Mouse (Mus musculus): ENCODE results near the gene Mfap2. TPM values are rescaled to one million over a fixed set of nuclear protein-coding genes. Genes with fewer than 3 reads are reported as not detected.
A peak's percentile ranks its signal among the peaks of the same experiment; 100 is the strongest.

The Mfap2 gene
- polyA plus RNA-seq, 1 experiment from 2014 or later, result 287 TPM

DNA sequence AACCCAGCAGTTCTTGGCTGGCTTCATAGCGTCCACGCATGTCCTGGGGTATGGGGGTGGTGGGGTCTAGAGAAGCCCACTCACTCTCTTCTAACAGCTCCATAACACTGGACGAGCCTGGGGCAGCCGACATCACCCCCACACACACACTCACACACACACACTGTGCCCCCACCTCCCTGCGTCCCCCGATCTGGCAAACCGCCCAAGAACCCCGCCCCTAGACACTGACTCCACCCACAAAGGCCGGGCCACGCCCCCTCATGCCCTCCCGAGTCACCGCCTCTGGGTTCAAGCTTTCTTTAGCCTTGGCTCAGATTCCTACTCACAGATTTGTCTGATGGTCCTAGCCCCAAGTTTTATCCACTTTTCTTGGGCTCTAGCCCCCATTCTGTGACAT is 30.9 kb downstream of the Mfap2 start:
- no peaks in the 10 kb centered on the region for H3K9me3 ChIP-seq
- H3K27ac ChIP-seq (replicated peaks), result no peak overlapping the region
- no peak overlapping the region for H3K9ac ChIP-seq (replicated peaks)
- H3K36me3 ChIP-seq, result peaks cover 65% of the 10 kb centered on the region
- H3K27me3 ChIP-seq, result no peaks in the 10 kb centered on the region
- H3K4me1 ChIP-seq, result peaks cover 6% of the 10 kb centered on the region
- 49% methylated on average over 12 of the region's 12 CpGs for WGBS
- no peak overlapping the region for H3K4me3 ChIP-seq
- no peak overlapping the region for H3K4me2 ChIP-seq (replicated peaks)
- ATAC-seq (ENCODE audit: low FRiP score, low read depth), result no peak

DNA sequence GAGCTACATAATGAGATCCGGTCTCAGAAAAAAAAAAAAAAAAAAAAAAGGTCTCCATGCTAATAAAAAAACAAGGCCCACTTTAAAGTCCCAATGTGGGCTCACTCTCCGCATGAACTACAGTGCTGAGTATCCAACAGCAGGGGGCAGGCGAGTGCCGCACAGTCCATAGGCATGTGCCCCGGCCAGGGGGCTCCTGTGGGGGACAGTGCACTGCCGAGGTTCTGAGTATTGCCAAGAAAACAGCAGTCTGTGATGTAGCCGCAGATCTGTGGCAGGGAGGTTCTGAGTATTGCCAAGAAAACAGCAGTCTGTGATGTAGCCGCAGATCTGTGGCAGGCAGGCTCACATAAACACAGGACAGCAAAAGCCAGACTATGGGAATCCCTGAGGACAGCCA is 34.6 kb downstream of the Mfap2 start:
- 25% methylated on average over 8 of the region's 8 CpGs for WGBS

DNA sequence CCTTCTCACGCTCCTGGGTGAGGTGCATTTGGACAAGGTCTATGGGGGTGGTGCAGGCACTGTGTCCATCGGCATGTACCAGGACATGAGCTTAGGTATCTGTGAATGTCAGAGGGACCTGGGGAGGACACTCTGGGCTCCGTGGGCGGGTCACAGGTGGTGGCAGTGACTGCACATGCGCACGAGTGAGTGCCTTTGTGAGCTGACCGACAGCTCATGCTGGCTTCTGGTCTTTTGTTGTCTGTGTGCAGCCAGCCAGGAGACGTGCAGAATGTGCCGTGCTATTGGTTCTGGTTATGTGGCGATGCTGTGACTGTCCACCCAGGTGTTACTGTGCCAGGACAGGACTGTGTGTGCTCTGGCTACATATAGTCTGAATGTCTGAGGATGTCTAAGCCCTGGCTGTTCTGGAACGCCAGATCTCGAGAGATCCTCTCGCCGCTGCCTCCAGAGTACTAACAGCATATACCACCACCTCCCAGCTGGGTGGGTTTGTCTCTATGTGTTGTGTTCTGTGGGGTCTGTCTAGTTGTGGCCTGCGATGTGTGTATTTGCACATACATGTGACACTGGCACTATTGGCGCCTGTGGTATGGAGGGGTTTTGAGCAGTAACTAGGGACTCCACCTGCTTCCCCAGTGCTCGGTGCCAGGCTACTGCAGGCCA is 38.7 kb downstream of the Mfap2 start:
- H3K27ac ChIP-seq (replicated peaks), result peak overlapping the region; percentile 94
- H3K36me3 ChIP-seq, result peaks cover 17% of the 10 kb centered on the region
- ATAC-seq (ENCODE audit: low FRiP score, low read depth), result peak; percentile 44
- H3K9ac ChIP-seq (replicated peaks), result peak overlapping the region; percentile 48
- WGBS, result 32% methylated on average over 17 of the region's 17 CpGs
- no peaks in the 10 kb centered on the region for H3K9me3 ChIP-seq
- peak overlapping the region; percentile 1; the same call in 1 of the 2 replicates for H3K4me3 ChIP-seq
- no peaks in the 10 kb centered on the region for H3K27me3 ChIP-seq
- H3K4me2 ChIP-seq (replicated peaks), result peak overlapping the region; percentile 44
- H3K4me1 ChIP-seq, result peaks cover 67% of the 10 kb centered on the region

More for the DNA sequence above, 34.6 kb downstream of the Mfap2 start:
- H3K9ac ChIP-seq (replicated peaks), result no peak overlapping the region
- H3K9me3 ChIP-seq, result no peaks in the 10 kb centered on the region
- 0 out of 2 replicates have a peak overlapping the region, but pooled peaks have one; percentile 2 for H3K27ac ChIP-seq (replicated peaks)
- peaks cover 45% of the 10 kb centered on the region for H3K36me3 ChIP-seq
- peaks cover 35% of the 10 kb centered on the region for H3K4me1 ChIP-seq
- H3K4me2 ChIP-seq (replicated peaks), result 0 out of 2 replicates have a peak overlapping the region, but pooled peaks have one; percentile 6
- peak; percentile 53; the same call in 1 of the 2 replicates for ATAC-seq (ENCODE audit: low FRiP score, low read depth)
- no peak overlapping the region for H3K4me3 ChIP-seq
- H3K27me3 ChIP-seq, result no peaks in the 10 kb centered on the region

DNA sequence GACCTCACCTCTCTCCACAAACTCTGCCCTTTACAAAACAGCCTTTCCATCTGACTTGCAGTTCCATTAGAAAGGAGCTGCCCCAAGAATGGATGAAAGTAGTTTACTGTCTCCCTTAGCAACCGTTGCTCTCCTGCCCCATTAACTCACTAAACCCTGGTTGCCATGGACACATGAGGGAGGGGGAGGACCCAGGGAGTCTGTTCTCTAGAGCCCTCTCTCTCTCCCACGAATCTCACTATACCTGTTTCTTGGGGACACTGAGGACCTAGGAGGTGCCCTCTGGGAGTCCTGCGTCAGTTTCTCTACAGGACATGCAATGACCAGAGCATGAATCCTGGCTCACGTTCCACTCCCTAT is 39.2 kb downstream of the Mfap2 start:
- Histone ChIP-seq H3K9ac (replicated peaks) (peak overlapping the region; percentile 48; the same call in 1 of the 2 replicates), H3K36me3 (peaks cover 17% of the 10 kb centered on the region), H3K4me3 (no peak overlapping the region), H3K4me2 (replicated peaks) (peak overlapping the region; percentile 44), H3K27me3 (no peaks in the 10 kb centered on the region), H3K9me3 (no peaks in the 10 kb centered on the region), H3K27ac (replicated peaks) (peak overlapping the region; percentile 94), H3K4me1 (peaks cover 72% of the 10 kb centered on the region)
- 10% methylated on average over 4 of the region's 4 CpGs for WGBS
- ATAC-seq (ENCODE audit: low FRiP score, low read depth), result peak; percentile 72

DNA sequence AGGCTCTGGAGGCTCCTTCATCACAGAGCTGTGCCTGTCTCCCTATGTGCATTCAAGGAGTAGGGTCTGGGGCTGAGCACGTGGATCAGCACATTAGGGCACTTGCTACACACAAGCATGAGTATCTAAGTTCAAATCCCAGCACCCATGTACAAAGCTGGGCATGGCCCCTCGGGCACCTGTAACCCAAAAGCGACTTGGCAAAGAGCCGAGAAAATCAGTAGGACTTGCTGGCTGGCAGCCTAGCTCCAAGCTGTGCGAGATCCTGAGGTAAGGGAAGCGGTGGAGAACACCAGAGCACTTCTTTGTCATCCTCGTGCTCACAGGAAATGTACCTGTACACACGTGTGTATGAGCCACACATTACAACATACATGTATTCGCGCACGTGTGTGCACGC is 42.2 kb downstream of the Mfap2 start:
- ATAC-seq (ENCODE audit: low FRiP score, low read depth), result no peak
- no peaks in the 10 kb centered on the region for H3K9me3 ChIP-seq
- H3K36me3 ChIP-seq, result peaks cover 22% of the 10 kb centered on the region
- no peak overlapping the region for H3K9ac ChIP-seq (replicated peaks)
- H3K27me3 ChIP-seq, result no peaks in the 10 kb centered on the region
- peak overlapping the region; percentile 2; the same call in 1 of the 2 replicates for H3K4me2 ChIP-seq (replicated peaks)
- peaks cover 60% of the 10 kb centered on the region for H3K4me1 ChIP-seq
- H3K4me3 ChIP-seq, result no peak overlapping the region
- peak overlapping the region; percentile 74 for H3K27ac ChIP-seq (replicated peaks)
- 77% methylated on average over 12 of the region's 12 CpGs for WGBS

DNA sequence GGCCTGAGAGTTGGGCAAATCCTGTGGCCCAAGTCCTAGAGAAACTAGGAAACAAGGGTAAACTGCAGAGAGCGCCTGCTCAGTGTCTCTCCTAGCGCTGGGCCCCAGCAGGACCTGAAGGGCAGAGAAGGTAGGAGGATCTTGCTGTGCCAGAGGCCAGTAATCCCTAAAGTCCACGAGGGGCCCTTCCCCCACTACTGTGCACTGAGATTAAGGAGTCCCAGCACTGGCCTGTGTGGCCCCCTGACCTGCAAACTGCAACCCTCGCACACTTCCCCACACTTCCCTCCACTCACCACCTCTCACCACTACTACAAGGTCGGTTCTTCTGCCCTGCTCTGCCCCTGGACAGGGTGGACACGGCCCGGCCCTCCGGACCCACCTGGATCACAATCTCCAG is 42.9 kb downstream of the Mfap2 start:
- Histone ChIP-seq H3K4me1 (peaks cover 57% of the 10 kb centered on the region), H3K36me3 (peaks cover 23% of the 10 kb centered on the region), H3K27ac (replicated peaks) (peak overlapping the region; percentile 74), H3K4me2 (replicated peaks) (peak overlapping the region; percentile 47), H3K4me3 (peak overlapping the region; percentile 15; the same call in 1 of the 2 replicates), H3K27me3 (no peaks in the 10 kb centered on the region), H3K9me3 (no peaks in the 10 kb centered on the region), H3K9ac (replicated peaks) (peak overlapping the region; percentile 45)
- 18% methylated on average over 8 of the region's 8 CpGs for WGBS
- peak; percentile 13 for ATAC-seq (ENCODE audit: low FRiP score, low read depth)

DNA sequence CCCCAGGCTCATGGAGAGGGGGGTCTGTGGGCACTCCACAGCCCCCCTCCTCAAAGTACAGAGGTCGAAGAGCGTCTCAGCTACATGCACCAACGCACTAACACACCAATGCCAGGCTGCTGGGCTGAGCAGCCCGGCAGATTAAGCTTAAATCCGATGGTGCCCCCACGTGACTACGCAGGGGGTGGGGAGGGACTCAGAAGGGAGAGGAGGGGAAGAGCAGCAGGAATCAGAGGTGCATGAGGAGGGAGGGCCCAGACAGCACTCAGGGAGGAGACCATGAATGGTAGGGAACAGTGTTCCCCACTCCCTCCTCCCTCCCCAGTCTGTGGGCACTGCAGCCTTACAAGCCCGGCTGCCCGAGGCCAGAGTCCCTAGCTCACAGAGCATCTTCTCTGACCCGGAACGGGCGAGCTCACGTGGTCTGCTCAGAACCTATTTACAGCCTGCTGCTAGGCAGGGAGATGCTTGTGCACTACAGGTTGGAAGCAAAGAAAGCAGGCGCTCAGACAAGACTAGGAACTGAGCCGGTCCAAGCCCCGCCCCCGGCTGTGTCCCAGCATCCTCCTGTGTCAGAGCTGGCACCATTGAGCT is 43.4 kb downstream of the Mfap2 start:
- peak overlapping the region; percentile 47 for H3K4me2 ChIP-seq (replicated peaks)
- peak overlapping the region; percentile 45 for H3K9ac ChIP-seq (replicated peaks)
- no peaks in the 10 kb centered on the region for H3K27me3 ChIP-seq
- peak overlapping the region; percentile 15; the same call in 1 of the 2 replicates for H3K4me3 ChIP-seq
- peaks cover 23% of the 10 kb centered on the region for H3K36me3 ChIP-seq
- WGBS, result 10% methylated on average over 17 of the region's 17 CpGs
- peak; percentile 46 for ATAC-seq (ENCODE audit: low FRiP score, low read depth)
- H3K4me1 ChIP-seq, result peaks cover 54% of the 10 kb centered on the region
- H3K9me3 ChIP-seq, result no peaks in the 10 kb centered on the region
- H3K27ac ChIP-seq (replicated peaks), result peak overlapping the region; percentile 74

DNA sequence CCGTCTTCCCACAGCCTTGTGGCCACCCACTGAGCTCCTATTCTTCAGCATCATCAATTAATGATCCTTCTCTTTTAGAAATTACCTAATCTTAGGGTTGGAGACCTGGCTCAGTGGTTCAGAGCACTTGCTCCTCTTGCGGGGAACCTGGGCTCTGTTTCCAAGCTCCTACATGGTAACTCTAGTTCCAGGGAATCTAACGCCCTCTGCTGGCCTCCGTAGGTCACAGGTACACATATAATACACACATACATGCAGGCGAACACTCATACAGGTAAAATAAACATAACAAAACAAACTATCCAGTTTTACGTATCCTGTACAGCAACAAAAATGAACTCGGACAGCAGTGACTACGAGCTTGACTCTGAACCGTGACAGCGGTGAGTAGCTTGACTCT is 46.8 kb downstream of the Mfap2 start:
- Histone ChIP-seq H3K4me3 (no peak overlapping the region), H3K4me1 (peaks cover 46% of the 10 kb centered on the region), H3K9ac (replicated peaks) (no peak overlapping the region), H3K9me3 (no peaks in the 10 kb centered on the region), H3K4me2 (replicated peaks) (no peak overlapping the region), H3K27ac (replicated peaks) (no peak overlapping the region), H3K27me3 (no peaks in the 10 kb centered on the region), H3K36me3 (peaks cover 23% of the 10 kb centered on the region)
- no peak for ATAC-seq (ENCODE audit: low FRiP score, low read depth)
- 93% methylated on average over 10 of the region's 10 CpGs for WGBS

DNA sequence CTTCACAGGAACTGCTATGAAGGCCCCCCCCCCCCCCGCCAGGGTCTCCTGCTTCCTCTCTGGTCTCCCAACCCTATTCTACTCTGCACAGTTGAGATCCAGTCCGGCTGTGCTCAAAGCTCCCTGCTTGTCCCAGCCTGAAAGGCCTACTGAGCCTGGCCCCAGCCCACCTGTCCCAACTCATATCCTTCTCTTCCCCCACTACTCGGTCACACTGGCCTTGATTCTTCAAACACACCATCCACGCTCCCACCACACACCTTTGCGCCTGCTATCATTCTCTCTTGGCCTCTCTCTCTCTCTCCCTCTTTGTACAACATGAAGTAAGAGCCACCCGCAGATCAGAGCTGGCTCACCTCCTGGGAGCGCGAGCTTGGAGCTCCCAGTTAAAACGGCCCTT is 48.6 kb downstream of the Mfap2 start:
- Histone ChIP-seq H3K4me2 (replicated peaks) (no peak overlapping the region), H3K9me3 (no peaks in the 10 kb centered on the region), H3K4me3 (no peak overlapping the region), H3K36me3 (peaks cover 23% of the 10 kb centered on the region), H3K4me1 (peaks cover 27% of the 10 kb centered on the region), H3K9ac (replicated peaks) (0 out of 2 replicates have a peak overlapping the region, but pooled peaks have one; percentile 15), H3K27me3 (no peaks in the 10 kb centered on the region), H3K27ac (replicated peaks) (0 out of 2 replicates have a peak overlapping the region, but pooled peaks have one; percentile 15)
- ATAC-seq (ENCODE audit: low FRiP score, low read depth), result no peak
- WGBS, result 76% methylated on average over 9 of the region's 9 CpGs

DNA sequence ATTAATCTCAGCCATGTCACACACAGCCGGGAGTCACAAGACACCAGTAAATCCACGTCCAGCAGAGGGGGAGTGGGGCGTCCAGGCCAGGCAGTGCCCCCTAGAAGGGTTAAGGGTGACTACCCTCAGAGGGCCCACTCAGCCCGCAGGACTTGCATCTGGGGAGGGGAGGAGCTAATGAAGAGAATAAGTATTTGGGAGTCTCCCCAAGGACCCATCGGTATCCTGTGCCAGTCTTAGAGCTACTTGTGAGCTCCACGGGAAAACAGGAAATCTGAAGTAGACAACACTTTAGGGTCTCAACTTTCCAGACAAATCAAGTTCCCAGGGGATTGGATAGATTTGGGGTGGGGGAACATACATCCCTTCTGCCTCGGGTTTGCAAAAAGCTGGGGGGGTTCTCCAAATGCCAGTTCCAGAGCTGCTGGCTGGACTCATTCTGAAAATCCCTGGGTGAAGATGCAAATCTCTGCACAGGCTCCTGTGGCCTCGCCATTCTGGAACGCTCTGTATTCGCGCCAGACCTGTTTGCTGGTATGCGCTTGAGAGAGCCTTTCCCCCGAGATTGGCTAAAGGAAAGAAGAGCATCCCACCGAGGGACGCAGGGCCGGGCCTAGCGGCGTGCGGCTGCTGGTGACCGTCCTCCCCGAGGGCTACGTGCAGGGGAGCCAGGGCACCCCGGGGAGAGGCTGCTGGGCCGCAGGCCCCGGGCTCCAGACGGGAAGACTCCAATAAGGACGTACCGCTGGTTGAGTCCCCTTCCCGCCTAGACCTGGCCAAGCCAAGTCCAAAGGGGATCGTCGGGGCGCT is 49.6 kb downstream of the Mfap2 start:
- Histone ChIP-seq H3K4me2 (replicated peaks) (peak overlapping the region; percentile 75), H3K27me3 (no peaks in the 10 kb centered on the region), H3K36me3 (peaks cover 22% of the 10 kb centered on the region), H3K9me3 (no peaks in the 10 kb centered on the region), H3K9ac (replicated peaks) (peak overlapping the region; percentile 71), H3K4me3 (peak overlapping the region; percentile 64), H3K4me1 (peaks cover 20% of the 10 kb centered on the region), H3K27ac (replicated peaks) (peak overlapping the region; percentile 90)
- no peak for ATAC-seq (ENCODE audit: low FRiP score, low read depth)
- WGBS, result under 1% methylated on average over 32 of the region's 32 CpGs

DNA sequence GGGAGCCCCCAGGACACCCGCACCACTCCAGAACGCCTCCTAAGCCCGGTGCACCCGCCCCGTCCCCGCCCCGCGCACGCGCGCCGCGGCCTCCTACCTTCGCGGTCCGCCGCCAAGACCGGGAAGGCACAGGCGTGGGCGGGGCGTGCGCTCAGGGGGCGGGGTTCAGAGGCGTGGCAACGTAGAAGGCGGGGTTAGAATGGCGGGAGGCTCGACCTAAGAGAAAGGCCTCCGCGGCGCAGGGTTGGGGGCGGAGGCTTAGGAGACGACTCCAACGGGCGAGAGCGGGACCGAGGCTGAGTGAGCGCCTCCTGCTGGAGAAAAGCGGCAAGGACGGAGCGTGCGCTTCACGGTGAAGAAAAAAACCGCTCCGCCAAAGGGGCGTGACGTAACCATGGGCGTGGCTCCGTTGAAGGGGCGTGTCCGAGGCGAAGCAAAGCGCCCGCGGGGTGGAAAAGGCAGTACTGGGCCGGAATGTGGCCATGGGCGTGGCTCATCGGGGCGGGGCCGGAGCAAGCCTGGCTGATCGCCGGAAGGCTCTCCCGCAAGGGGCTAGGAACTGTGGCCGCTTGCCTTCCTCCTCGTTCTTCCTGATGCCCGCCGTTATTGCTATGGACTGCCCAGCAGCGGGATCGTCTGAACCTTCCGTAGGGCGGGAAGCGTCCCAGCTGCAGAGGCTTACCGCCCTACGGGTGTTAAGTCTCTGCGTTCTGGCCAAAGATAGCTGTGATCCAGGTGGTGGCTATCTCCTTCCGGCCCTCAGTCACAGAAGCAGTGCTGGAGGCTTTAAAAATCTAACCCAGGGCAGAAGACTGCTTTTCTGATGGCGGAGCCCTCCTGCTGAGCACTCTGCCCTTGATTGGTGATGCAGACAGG is 50.4 kb downstream of the Mfap2 start, which contains the start of gene Crocc:
Gene Crocc, minus strand, starts transcription at position 125 of the 876 bp plus-strand sequence.
- peak; percentile 93 for ATAC-seq (ENCODE audit: low FRiP score, low read depth)
- Histone ChIP-seq H3K27ac (replicated peaks) (peak within 1 kb of the TSS; percentile 90), H3K4me1 (peaks cover 20% of the 10 kb centered on the region), H3K36me3 (peaks cover 19% of the 10 kb centered on the region), H3K9me3 (no peaks in the 10 kb centered on the region), H3K27me3 (no peaks in the 10 kb centered on the region), H3K4me3 (peak within 1 kb of the TSS; percentile 64), H3K4me2 (replicated peaks) (peak within 1 kb of the TSS; percentile 75), H3K9ac (replicated peaks) (peak within 1 kb of the TSS; percentile 71)
- WGBS, result under 1% methylated on average over 77 of the region's 77 CpGs

Measured in midbrain, embryonic 12.5 days (tissue).